In the genomic region with DNA sequence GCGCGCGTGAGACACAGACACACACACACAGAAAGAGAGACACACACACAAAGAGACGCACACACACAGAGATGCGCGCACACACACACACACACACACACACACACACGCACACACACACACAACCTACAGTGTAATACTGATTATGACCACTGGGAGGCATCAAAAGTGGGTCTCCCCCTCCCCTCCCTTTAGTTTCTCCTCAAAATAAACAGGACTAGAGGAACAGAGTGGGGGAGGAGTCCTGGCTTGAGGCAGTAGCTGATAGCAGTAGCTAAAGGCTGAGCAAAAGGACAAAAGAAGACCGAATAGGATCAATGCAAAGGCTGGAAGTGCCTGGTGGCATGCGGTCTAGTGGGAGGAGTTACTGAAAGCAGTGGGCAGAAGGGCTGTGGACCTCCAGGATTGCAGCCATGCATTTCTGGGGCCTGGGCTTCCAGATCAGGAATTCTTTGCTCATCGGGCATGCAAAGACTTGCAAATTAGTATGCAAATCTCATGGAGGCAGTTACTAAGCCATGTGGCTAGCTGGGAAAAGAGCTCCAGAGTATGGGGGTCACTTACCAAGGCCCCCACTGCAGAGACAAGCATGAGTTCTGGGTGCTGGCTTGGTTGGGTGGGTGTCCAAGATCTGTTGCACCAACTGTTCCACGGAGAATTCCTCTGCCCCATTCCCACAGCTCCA, we compare ENCODE assay signal across 8 mouse cellular contexts. TPM values are rescaled to one million over a fixed set of nuclear protein-coding genes. Genes with fewer than 3 reads are reported as not detected.
A peak's percentile ranks its signal among the peaks of the same experiment; 100 is the strongest.
DNase-seq lines count a peak whose midpoint lies in the region; ATAC-seq lines count a peak whose summit lies in the region.

No protein-coding gene starts in this region.

- H3K4me1 ChIP-seq in forebrain, embryonic 13.5 days = peaks cover 26% of the 10 kb centered on the region
- H3K4me1 ChIP-seq in limb, embryonic 10.5 days = peaks cover 22% of the 10 kb centered on the region

- ATAC-seq in forebrain, embryonic 13.5 days = peak; percentile 80

- peak overlapping the region; percentile 12; the same call in 1 of the 2 replicates for H3K4me3 ChIP-seq in forebrain, embryonic 13.5 days
- 0 out of 2 replicates have a peak overlapping the region, but pooled peaks have one; percentile 3 for H3K4me3 ChIP-seq in limb, embryonic 10.5 days

- WGBS in forebrain, embryonic 13.5 days = 8% methylated on average over 11 of the region's 11 CpGs
- WGBS in limb, embryonic 10.5 days = 19% methylated on average over 11 of the region's 11 CpGs

- peak overlapping the region; percentile 30 for H3K4me2 ChIP-seq in forebrain, embryonic 13.5 days

- H3K36me3 ChIP-seq in forebrain, embryonic 13.5 days (ENCODE audit: poor library complexity, severe bottlenecking) = peaks cover 63% of the 10 kb centered on the region
- H3K36me3 ChIP-seq in limb, embryonic 10.5 days = peaks cover 68% of the 10 kb centered on the region

- H3K9ac ChIP-seq in forebrain, embryonic 13.5 days = peak overlapping the region; percentile 43; the same call in 1 of the 2 replicates

- H3K9me3 ChIP-seq in forebrain, embryonic 13.5 days (replicated peaks) = no peaks in the 10 kb centered on the region
- H3K9me3 ChIP-seq in limb, embryonic 10.5 days (replicated peaks) = no peaks in the 10 kb centered on the region

- H3K27ac ChIP-seq in forebrain, embryonic 13.5 days = peak overlapping the region; percentile 62
- peak overlapping the region; percentile 14; the same call in 1 of the 2 replicates for H3K27ac ChIP-seq in limb, embryonic 10.5 days

- peak; percentile 36 for DNase-seq in adrenal gland, postnatal 10 days
- DNase-seq in adrenal gland, adult 8-10 months = no peak
- DNase-seq in ovary, postnatal 14 days (ENCODE audit: low spot score) = peak; percentile 33
- no peak for DNase-seq in ovary, postnatal 10 days (ENCODE audit: low spot score)
- peak; percentile 54 for DNase-seq in limb, embryonic 10.5 days (ENCODE audit: low spot score)
- peak; percentile 21 to 34 for DNase-seq in natural killer cell, adult 2 months (ENCODE audit: low spot score in 2 of 2)
- no peak for DNase-seq in urinary bladder, adult 18-20 months (ENCODE audit: low spot score in 2 of 2)

- no peaks in the 10 kb centered on the region for H3K27me3 ChIP-seq in forebrain, embryonic 13.5 days
- H3K27me3 ChIP-seq in limb, embryonic 10.5 days (ENCODE audit: low read depth, poor library complexity, severe bottlenecking) = no peaks in the 10 kb centered on the region

RNA-seq across cellular contexts. Expression of a gene that starts 5.9 kb away (rescaled TPM):
- total RNA-seq in adrenal gland, postnatal 10 days (2021) = 10 to 100 TPM; 34.3 to 43.8 TPM
- 10 to 100 TPM; 42.7 to 57.7 (median 49.8) TPM for total RNA-seq in adrenal gland, adult 8-10 months (2022)
- polyA plus RNA-seq in forebrain, embryonic 13.5 days (2015; fragmentation: Nextera tagmentation; extraction: Ambion mirVana) = 11.9 and 13.9 TPM in 2 replicates
- polyA plus RNA-seq in limb, embryonic 10.5 days (2016; fragmentation: Nextera tagmentation; extraction: Ambion mirVana) = 8.9 and 11.6 TPM in 2 replicates

RNA-seq across cellular contexts. Expression of a gene that starts 12.8 kb away (rescaled TPM):
- total RNA-seq in adrenal gland, postnatal 10 days (2021) = 10 to 100 TPM; 66.5 to 72.6 TPM
- total RNA-seq in adrenal gland, adult 8-10 months (2022) = 100 to 1,000 TPM in 1 of 4 experiments, 10 to 100 TPM in 3; 79.2 to 112 (median 89.0) TPM
- 173 and 177 TPM in 2 replicates for polyA plus RNA-seq in forebrain, embryonic 13.5 days (2015; fragmentation: Nextera tagmentation; extraction: Ambion mirVana)
- 182 and 196 TPM in 2 replicates for polyA plus RNA-seq in limb, embryonic 10.5 days (2016; fragmentation: Nextera tagmentation; extraction: Ambion mirVana)

RNA-seq across cellular contexts. Expression of a gene that starts 17.9 kb away (rescaled TPM):
- total RNA-seq in adrenal gland, postnatal 10 days (2021) = 10 to 100 TPM; 13.8 to 18.9 TPM
- 10 to 100 TPM in 2 of 4 experiments, 1 to 10 TPM in 2; 5.3 to 11.4 (median 8.6) TPM for total RNA-seq in adrenal gland, adult 8-10 months (2022)
- polyA plus RNA-seq in forebrain, embryonic 13.5 days (2015; fragmentation: Nextera tagmentation; extraction: Ambion mirVana) = 0.87 and 0.89 TPM in 2 replicates
- 1.1 and 1.2 TPM in 2 replicates for polyA plus RNA-seq in limb, embryonic 10.5 days (2016; fragmentation: Nextera tagmentation; extraction: Ambion mirVana)

RNA-seq across cellular contexts. Expression of a gene that starts 18.3 kb away (rescaled TPM):
- 100 to 1,000 TPM; 156 to 176 TPM for total RNA-seq in adrenal gland, postnatal 10 days (2021)
- 100 to 1,000 TPM; 130 to 210 (median 165) TPM for total RNA-seq in adrenal gland, adult 8-10 months (2022)
- polyA plus RNA-seq in forebrain, embryonic 13.5 days (2015; fragmentation: Nextera tagmentation; extraction: Ambion mirVana) = 1.3 and 1.5 TPM in 2 replicates
- 2.0 and 2.2 TPM in 2 replicates for polyA plus RNA-seq in limb, embryonic 10.5 days (2016; fragmentation: Nextera tagmentation; extraction: Ambion mirVana)

RNA-seq across cellular contexts. Expression of a gene that starts 25.0 kb away (rescaled TPM):
- 100 to 1,000 TPM in 1 of 2 experiments, 10 to 100 TPM in 1; 89.5 to 224 TPM for total RNA-seq in adrenal gland, postnatal 10 days (2021)
- 10 to 100 TPM; 39.4 to 66.5 (median 54.7) TPM for total RNA-seq in adrenal gland, adult 8-10 months (2022)
- polyA plus RNA-seq in forebrain, embryonic 13.5 days (2015; fragmentation: Nextera tagmentation; extraction: Ambion mirVana) = 7.1 and 7.4 TPM in 2 replicates
- polyA plus RNA-seq in limb, embryonic 10.5 days (2016; fragmentation: Nextera tagmentation; extraction: Ambion mirVana) = 67.8 and 75.6 TPM in 2 replicates

Comparison
In these comparisons a context has a peak if more than half of its experiments do, and no peak if none do; other contexts are left out.
1. DNase-seq: peak in adrenal gland, postnatal 10 days (single experiment), ovary, postnatal 14 days (single experiment), limb, embryonic 10.5 days (single experiment) and natural killer cell, adult 2 months (2 of 2); none in adrenal gland, adult 8-10 months (single experiment), ovary, postnatal 10 days (single experiment) and urinary bladder, adult 18-20 months (0 of 2).